Mouse (Mus musculus) stomach, embryonic 14.5 days (tissue): Measurements from ENCODE around the gene Epb41. TPM values are rescaled to one million over a fixed set of nuclear protein-coding genes. Genes with fewer than 3 reads are reported as not detected.

Source experiments
- ATAC-seq: fragments of 200-750 bp; cut with Nextera tagmentation; 2 replicates; pipeline ENCODE4 v1.8.0; 2017; ENCODE audit warnings: low read depth, moderate TSS enrichment; ENCODE audit not compliant: insufficient number of reproducible peaks, insufficient read depth, low FRiP score
- H3K27ac ChIP-seq: fragments of 300-500 bp; sonication (generic); 2 replicates; pipeline ENCODE4 v1.5.1; 2014; ENCODE audit warnings: mild to moderate bottlenecking, low read length, moderate library complexity, mixed read lengths
- H3K27me3 ChIP-seq: fragments of 300-500 bp; sonication (generic); 2 replicates; pipeline ENCODE4 v1.6.1; 2014; ENCODE audit warnings: low read length, control low read depth, mixed read lengths; ENCODE audit not compliant: control insufficient read depth, insufficient read depth
- H3K36me3 ChIP-seq: fragments of 300-500 bp; sonication (generic); 2 replicates; pipeline ENCODE4 v1.6.1; 2014; ENCODE audit warnings: mild to moderate bottlenecking, control low read depth, low read length, moderate library complexity, mixed read lengths; ENCODE audit not compliant: control insufficient read depth, insufficient read depth
- H3K4me1 ChIP-seq: fragments of 300-500 bp; sonication (generic); 2 replicates; pipeline ENCODE4 v1.6.1; 2014; ENCODE audit warnings: low read length, control low read depth, mixed read lengths; ENCODE audit not compliant: control insufficient read depth, insufficient read depth
- H3K4me2 ChIP-seq: fragments of 300-500 bp; sonication (generic); replicated peaks from 2 replicates; pipeline ENCODE4 v1.6.1; 2014; ENCODE audit warnings: low read depth, low read length, control low read depth
- H3K4me3 ChIP-seq: fragments of 300-500 bp; sonication (generic); 2 replicates; pipeline ENCODE4 v1.5.1; 2014; ENCODE audit warnings: low read depth, low read length, control low read depth
- H3K9ac ChIP-seq: fragments of 300-500 bp; sonication (generic); replicated peaks from 2 replicates; pipeline ENCODE4 v1.6.1; 2014; ENCODE audit warnings: low read depth, mild to moderate bottlenecking, control low read depth, low read length, moderate library complexity, mixed read lengths
- H3K9me3 ChIP-seq: fragments of 300-500 bp; sonication (generic); 2 replicates; pipeline ENCODE4 v1.6.1; 2016; ENCODE audit warnings: low read depth, low read length, control low read depth; ENCODE audit not compliant: control insufficient read depth
- WGBS: fragments of 180-500 bp; shearing (Covaris S2); extraction: QIAGEN DNeasy Blood & Tissue Kit; methylation state at CpG from one replicate; pipeline ENCODE4 v1.1.7; 2014; 5-methylcytosine and 5-hydroxymethylcytosine counted together
- polyA plus RNA-seq: library from polyadenylated mRNA; unstranded; fragments of >200 nt; fragmentation: Nextera tagmentation; extraction: Ambion mirVana; gene quantifications from 2 replicates; pipeline ENCODE4 v1.2.1, GENCODE M21; 2014

The Epb41 gene
- polyA plus RNA-seq, 1 experiment from 2014 or later: 55.0 TPM

DNA sequence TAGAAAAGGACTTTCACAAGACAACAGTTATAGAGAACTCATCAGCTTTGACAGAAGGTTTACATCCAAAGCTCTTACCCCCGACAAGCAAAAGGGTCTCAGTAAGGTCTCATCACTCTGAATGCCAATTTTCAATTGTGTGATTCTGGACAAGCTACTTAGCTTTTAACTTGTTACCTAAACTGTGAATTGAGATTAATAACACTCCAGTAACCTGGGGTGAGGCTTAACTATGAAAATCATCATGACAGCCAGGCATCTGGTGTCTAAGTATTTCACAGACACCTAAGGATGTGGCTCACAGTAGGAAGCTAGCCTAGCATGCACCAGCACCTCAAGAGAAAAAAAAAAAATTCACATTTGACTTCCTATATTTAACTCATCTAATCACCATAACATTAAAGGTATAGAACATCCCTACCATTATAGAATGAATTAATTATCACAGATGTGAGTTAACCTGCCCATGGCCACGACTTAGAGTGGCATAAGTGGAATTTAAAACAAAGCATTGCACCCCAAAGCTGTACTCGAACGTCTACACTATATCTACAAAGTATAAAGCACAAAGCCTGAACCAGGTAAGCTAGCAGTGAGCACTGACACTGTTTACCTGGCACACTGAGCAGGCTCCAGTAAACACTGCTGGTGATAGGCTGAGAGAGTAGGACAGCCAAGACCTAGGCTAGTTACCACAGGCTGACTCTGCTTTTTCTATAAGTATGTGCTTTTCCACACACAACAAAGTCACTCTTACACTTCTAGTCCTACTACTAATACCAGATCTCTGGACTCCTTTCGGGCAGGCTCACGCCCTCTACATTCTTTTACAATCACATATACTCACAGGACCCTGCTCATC, 33.4 kb downstream of the Epb41 start:
- Histone ChIP-seq H3K4me1 (0 out of 2 replicates have a peak, but pooled peaks cover 4% of the 10 kb centered on the region), H3K9me3 (no peaks in the 10 kb centered on the region), H3K36me3 (no peaks in the 10 kb centered on the region), H3K27me3 (no peaks in the 10 kb centered on the region), H3K27ac (no peak overlapping the region), H3K9ac (no peak overlapping the region), H3K4me2 (no peak overlapping the region), H3K4me3 (no peak overlapping the region)
- 66% methylated on average over 6 of the region's 6 CpGs for WGBS
- ATAC-seq: no peak

DNA sequence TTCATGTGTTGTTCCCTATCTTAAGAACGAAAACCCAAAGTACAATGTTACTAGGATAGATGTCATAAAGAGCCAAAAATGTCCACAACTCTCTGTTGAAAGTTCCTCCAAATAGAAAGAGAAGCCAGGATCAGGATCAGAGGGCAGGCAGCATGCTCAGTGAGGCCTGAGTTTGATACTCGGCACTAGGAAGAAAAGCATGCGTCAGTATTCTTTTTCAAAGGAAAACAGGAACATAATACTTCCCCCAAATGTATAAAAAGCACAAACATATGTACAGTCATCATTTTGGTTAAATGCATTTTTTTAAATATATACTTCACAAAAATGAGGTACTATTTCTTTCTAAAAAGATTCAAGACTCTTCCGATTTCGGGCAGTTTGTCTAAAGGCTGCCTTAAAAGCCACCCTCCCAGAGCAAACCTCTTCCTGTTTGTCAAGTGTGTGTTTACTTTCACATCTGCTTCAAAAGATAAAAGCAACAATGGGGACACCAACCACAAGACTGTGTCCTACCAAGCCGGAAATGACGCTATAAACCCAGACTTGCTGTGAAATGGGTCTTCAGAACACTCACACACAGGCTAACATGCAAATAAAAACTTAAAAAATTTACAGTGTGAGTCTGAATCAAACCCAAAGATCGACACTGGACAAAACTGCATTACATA, 35.0 kb downstream of the Epb41 start:
- Histone ChIP-seq H3K9ac (no peak overlapping the region), H3K9me3 (no peaks in the 10 kb centered on the region), H3K4me1 (0 out of 2 replicates have a peak, but pooled peaks cover 4% of the 10 kb centered on the region), H3K27ac (no peak overlapping the region), H3K36me3 (no peaks in the 10 kb centered on the region), H3K27me3 (no peaks in the 10 kb centered on the region), H3K4me3 (no peak overlapping the region), H3K4me2 (no peak overlapping the region)
- ATAC-seq: no peak
- WGBS: 75% methylated on average over 8 of the region's 8 CpGs

DNA sequence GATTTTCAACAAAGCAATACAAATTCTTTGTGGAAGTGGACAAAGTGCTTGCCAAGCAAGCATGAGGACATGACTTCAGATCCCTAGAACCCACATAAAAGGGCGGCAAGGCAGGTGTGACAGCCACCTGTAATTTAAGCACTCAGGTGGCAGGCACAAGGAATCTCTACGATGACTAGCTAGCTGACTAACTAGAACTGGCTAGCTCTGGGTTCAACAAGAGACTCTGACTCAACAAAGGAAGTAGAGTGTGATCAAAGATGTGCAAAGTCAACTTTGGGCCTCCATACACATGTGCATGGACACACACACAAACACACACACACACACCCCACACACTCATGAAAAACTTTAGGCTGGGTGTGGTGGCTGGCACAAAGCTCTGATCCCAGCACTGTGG, 35.6 kb downstream of the Epb41 start:
- Histone ChIP-seq H3K4me1 (0 out of 2 replicates have a peak, but pooled peaks cover 4% of the 10 kb centered on the region), H3K27me3 (no peaks in the 10 kb centered on the region), H3K9me3 (no peaks in the 10 kb centered on the region), H3K27ac (no peak overlapping the region), H3K9ac (no peak overlapping the region), H3K4me3 (no peak overlapping the region), H3K36me3 (no peaks in the 10 kb centered on the region), H3K4me2 (no peak overlapping the region)
- ATAC-seq: no peak
- WGBS: 88% methylated on average over 2 of the region's 2 CpGs

DNA sequence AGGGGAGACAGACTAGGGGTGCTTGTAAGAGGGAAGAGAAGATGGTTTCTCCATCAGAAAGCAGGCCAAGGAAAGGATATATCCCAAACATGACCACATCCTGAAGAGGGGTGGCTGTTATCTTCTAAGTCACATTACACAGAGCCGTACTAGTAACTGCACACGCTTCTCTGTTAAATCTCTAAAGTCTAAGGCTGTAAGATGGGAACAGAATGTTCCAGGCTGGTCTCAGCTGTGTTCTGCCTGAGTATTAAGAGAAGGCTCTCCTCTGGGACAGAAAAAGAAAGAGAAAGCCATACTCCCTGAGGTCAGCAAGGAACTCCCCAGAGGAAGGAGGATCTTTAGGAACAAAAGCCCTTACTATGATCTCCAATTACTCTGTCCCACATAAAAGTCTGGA, 36.3 kb downstream of the Epb41 start:
- Histone ChIP-seq H3K27me3 (no peaks in the 10 kb centered on the region), H3K36me3 (no peaks in the 10 kb centered on the region), H3K4me2 (no peak overlapping the region), H3K4me3 (no peak overlapping the region), H3K4me1 (0 out of 2 replicates have a peak, but pooled peaks cover 4% of the 10 kb centered on the region), H3K27ac (no peak overlapping the region), H3K9me3 (no peaks in the 10 kb centered on the region), H3K9ac (no peak overlapping the region)
- no peak for ATAC-seq
- WGBS: 84% methylated on average over 2 of the region's 2 CpGs

DNA sequence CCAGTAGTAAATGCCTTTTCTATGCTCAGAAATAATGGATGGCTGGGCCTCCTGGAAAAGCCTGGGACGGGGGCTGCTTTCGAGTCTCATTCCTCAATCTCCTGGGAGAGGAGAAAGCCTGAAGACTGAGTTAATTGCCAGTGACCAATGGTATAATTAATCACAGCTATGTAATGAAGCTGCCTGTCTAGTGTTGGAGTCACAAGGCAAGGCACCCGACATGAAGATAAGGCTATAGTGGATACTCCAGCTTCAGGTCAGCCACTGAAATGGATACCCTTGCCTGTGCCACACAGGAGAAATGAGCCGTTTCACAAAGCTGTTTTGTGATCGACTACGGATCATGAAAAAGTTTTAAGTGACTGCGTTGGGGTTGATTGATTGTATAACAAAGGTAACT, 37.1 kb downstream of the Epb41 start:
- no peak overlapping the region for H3K9ac ChIP-seq
- H3K9me3 ChIP-seq: no peaks in the 10 kb centered on the region
- no peak overlapping the region for H3K27ac ChIP-seq
- 32% methylated on average over 7 of the region's 7 CpGs for WGBS
- H3K4me1 ChIP-seq: 0 out of 2 replicates have a peak, but pooled peaks cover 4% of the 10 kb centered on the region
- no peaks in the 10 kb centered on the region for H3K36me3 ChIP-seq
- no peak overlapping the region for H3K4me2 ChIP-seq
- no peaks in the 10 kb centered on the region for H3K27me3 ChIP-seq
- ATAC-seq: no peak
- no peak overlapping the region for H3K4me3 ChIP-seq

DNA sequence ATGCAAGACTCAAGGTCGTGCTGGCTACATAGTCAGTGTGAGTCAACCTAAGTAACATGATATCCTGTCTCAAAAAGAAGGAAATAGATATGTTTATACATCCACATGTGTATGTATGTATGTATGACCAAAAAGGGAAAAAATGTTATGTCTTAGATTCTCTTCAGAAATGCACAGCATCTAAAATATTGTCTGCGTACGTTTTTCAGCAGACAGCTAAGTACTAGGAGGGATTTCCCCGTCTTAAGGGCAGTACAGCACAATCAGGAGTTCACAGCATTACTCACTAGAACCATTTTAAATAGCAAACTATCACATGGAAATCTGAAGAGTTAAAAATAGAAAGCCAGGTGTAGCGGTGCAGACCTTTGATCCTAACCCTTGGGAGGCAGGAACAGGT, 38.0 kb downstream of the Epb41 start:
- H3K4me1 ChIP-seq: 0 out of 2 replicates have a peak, but pooled peaks cover 4% of the 10 kb centered on the region
- H3K27ac ChIP-seq: no peak overlapping the region
- ATAC-seq: no peak
- H3K27me3 ChIP-seq: no peaks in the 10 kb centered on the region
- H3K9me3 ChIP-seq: no peaks in the 10 kb centered on the region
- H3K4me2 ChIP-seq: no peak overlapping the region
- no peaks in the 10 kb centered on the region for H3K36me3 ChIP-seq
- no peak overlapping the region for H3K4me3 ChIP-seq
- no peak overlapping the region for H3K9ac ChIP-seq
- WGBS: 57% methylated on average over 5 of the region's 5 CpGs

DNA sequence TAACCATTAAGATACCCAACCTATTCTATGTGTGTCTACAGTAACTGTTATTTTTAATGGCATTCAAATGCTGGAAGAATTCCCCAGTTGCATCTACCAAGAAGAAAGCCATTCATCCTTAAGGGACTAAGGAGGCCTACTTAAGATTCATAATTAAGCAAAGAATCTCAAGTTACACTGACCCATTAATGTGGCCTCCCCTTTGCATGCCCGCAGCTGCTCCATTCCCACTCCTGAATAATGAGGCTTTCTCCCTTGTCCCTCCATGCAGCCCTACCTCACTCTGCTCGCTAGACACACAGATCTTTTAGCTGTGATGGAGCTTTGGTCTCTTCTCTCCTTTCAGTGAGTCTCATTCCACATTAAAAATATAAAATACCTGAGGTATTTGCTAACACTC, 40.9 kb downstream of the Epb41 start:
- no peak for ATAC-seq
- 45% methylated on average over 2 of the region's 2 CpGs for WGBS
- H3K27ac ChIP-seq: no peak overlapping the region

DNA sequence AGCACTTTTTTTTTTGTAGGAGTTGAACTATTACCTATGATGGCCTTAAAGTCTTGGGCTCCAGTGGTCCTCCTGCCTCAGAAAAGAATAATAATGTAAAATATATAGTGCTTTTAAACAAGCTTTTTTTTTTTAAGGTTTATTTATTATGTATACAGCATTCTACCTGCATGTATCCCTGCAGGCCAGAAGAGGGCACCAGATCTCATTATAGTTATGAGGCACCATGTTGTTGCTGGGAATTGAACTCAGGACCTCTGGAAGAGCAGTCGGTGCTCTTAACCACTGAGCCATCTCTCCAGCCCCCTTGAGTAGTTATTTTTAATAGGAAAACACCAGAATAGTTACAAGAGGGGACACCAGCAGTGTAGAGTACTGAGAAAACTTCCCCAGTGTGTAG, 41.9 kb downstream of the Epb41 start:
- WGBS: 77% methylated on average over 1 of the region's 1 CpGs
- no peak for ATAC-seq
- H3K9ac ChIP-seq: no peak overlapping the region

More for the DNA sequence above, 40.9 kb downstream of the Epb41 start:
- H3K4me3 ChIP-seq: no peak overlapping the region
- no peak overlapping the region for H3K9ac ChIP-seq
- H3K4me2 ChIP-seq: no peak overlapping the region
- H3K4me1 ChIP-seq: 0 out of 2 replicates have a peak, but pooled peaks cover 4% of the 10 kb centered on the region
- H3K9me3 ChIP-seq: no peaks in the 10 kb centered on the region
- H3K27me3 ChIP-seq: no peaks in the 10 kb centered on the region
- H3K36me3 ChIP-seq: no peaks in the 10 kb centered on the region

More for the DNA sequence above, 41.9 kb downstream of the Epb41 start:
- no peaks in the 10 kb centered on the region for H3K9me3 ChIP-seq
- no peaks in the 10 kb centered on the region for H3K27me3 ChIP-seq
- H3K27ac ChIP-seq: no peak overlapping the region
- 0 out of 2 replicates have a peak, but pooled peaks cover 4% of the 10 kb centered on the region for H3K4me1 ChIP-seq
- no peak overlapping the region for H3K4me2 ChIP-seq
- no peaks in the 10 kb centered on the region for H3K36me3 ChIP-seq
- H3K4me3 ChIP-seq: no peak overlapping the region
